Mouse (Mus musculus) heart, postnatal 0 days (tissue): ENCODE data around the gene Dus2. TPM values are rescaled to one million over a fixed set of nuclear protein-coding genes. Genes with fewer than 3 reads are reported as not detected.

ENCODE experiments used
- ATAC-seq: fragments of 200-750 bp; cut with Nextera tagmentation; 2 replicates; pipeline ENCODE4 v1.8.0; 2017; ENCODE audit warnings: low read depth, moderate number of reproducible peaks, moderate library complexity; ENCODE audit not compliant: insufficient read depth
- DNase-seq: peaks from one replicate; pipeline ENCODE4 v3.0.0-alpha.2; 2016; ENCODE audit warnings: low spot score
- H3K27ac ChIP-seq: fragments of 300-500 bp; sonication (generic); 2 replicates; pipeline ENCODE4 v1.5.1; 2014; ENCODE audit warnings: low read depth, mild to moderate bottlenecking
- H3K27me3 ChIP-seq: fragments of 300-500 bp; sonication (generic); 2 replicates; pipeline ENCODE4 v1.6.1; 2014; ENCODE audit warnings: low read length, mixed read lengths; ENCODE audit not compliant: control insufficient read depth, insufficient read depth
- H3K36me3 ChIP-seq: fragments of 300-500 bp; sonication (generic); replicated peaks from 2 replicates; pipeline ENCODE4 v1.6.1; 2014; ENCODE audit warnings: low read length, mixed read lengths; ENCODE audit not compliant: control insufficient read depth, insufficient read depth
- H3K4me1 ChIP-seq: fragments of 300-500 bp; sonication (generic); 2 replicates; pipeline ENCODE4 v1.6.1; 2014; ENCODE audit warnings: antibody characterized with exemption; ENCODE audit not compliant: control insufficient read depth, insufficient read depth
- H3K4me2 ChIP-seq: fragments of 300-500 bp; sonication (generic); 2 replicates; pipeline ENCODE4 v1.6.1; 2014; ENCODE audit warnings: low read depth, mild to moderate bottlenecking, low read length, moderate library complexity
- H3K4me3 ChIP-seq: fragments of 300-500 bp; sonication (generic); 2 replicates; pipeline ENCODE4 v1.5.1; 2014; ENCODE audit warnings: low read depth, low read length
- H3K9ac ChIP-seq: fragments of 300-500 bp; sonication (generic); replicated peaks from 2 replicates; pipeline ENCODE4 v1.6.1; 2014; ENCODE audit warnings: low read depth, low read length, mixed read lengths
- H3K9me3 ChIP-seq: fragments of 300-500 bp; sonication (generic); replicated peaks from 2 replicates; pipeline ENCODE4 v1.6.1; 2016; ENCODE audit warnings: low read length; ENCODE audit not compliant: control insufficient read depth
- CTCF ChIP-seq: IDR thresholded peaks from 2 replicates; pipeline ENCODE4 v1.5.1; 2016; ENCODE audit warnings: antibody characterized with exemption, control low read depth, low read depth
- EP300 ChIP-seq: IDR thresholded peaks from 2 replicates; pipeline ENCODE4 v1.6.1; 2016; ENCODE audit warnings: antibody characterized with exemption, low read depth
- WGBS: fragments of 180-500 bp; shearing (Covaris S2); extraction: QIAGEN DNeasy Blood & Tissue Kit; methylation state at CpG from one replicate; pipeline ENCODE4 v1.1.7; 2014; 5-methylcytosine and 5-hydroxymethylcytosine counted together
- polyA plus RNA-seq: library from polyadenylated mRNA; unstranded; fragments of >200 nt; fragmentation: Nextera tagmentation; extraction: Ambion mirVana; gene quantifications from 2 replicates; pipeline ENCODE4 v1.2.1, GENCODE M21; 2015
- total RNA-seq: library from RNA; depleted of rRNA; stranded (reverse); fragments of >200 nt; gene quantifications from 2 replicates; pipeline ENCODE4 v1.2.3, GENCODE M21; 2014; ENCODE audit warnings: low replicate concordance; rRNA removed

Dus2 gene
- 8.5 and 9.8 TPM in 2 replicates for total RNA-seq
- polyA plus RNA-seq, result 8.6 and 9.0 TPM in 2 replicates

DNA sequence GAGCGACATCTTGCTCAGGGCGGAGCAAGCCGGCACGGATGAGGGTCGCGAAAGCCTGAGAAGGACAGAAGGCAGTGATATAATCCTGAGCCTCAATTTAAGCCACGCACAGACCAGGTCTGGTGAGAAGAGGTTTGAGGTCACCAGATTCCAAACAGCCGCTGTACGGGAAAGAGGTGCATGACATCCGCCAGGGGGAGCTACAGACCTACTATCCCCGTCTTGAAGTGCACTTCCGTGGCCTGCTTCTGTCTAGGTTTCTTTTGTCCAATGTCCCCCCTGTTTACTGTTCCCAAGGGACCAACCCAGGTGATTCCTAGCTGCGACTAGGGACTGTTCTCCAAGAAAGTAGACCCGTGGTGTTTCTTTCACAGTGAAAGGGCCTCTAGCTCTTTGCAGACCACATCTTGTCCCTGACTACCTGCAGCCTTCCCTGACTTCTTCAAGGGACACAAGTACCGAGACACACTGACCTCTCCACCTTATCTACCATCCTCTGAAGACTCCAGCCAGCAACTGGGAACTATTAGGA, at the start of gene Dus2:
Dus2 (plus strand) TSS at position 482 of the 532 bp plus-strand sequence.
- Histone ChIP-seq H3K27me3 (no peaks in the 10 kb centered on the region), H3K36me3 (no peaks in the 10 kb centered on the region), H3K9me3 (no peaks in the 10 kb centered on the region), H3K4me1 (peaks cover 5% of the 10 kb centered on the region; the same call in 1 of the 2 replicates), H3K4me2 (peak within 1 kb of the TSS; percentile 16; the same call in 1 of the 2 replicates), H3K27ac (no peak within 1 kb of the TSS), H3K9ac (no peak within 1 kb of the TSS), H3K4me3 (no peak within 1 kb of the TSS)
- WGBS, result 6% methylated on average over 15 of the region's 15 CpGs
- DNase-seq (peak; percentile 89), ATAC-seq (peak; percentile 93)
- TF ChIP-seq EP300 (no peak), CTCF (peak; percentile 91)

DNA sequence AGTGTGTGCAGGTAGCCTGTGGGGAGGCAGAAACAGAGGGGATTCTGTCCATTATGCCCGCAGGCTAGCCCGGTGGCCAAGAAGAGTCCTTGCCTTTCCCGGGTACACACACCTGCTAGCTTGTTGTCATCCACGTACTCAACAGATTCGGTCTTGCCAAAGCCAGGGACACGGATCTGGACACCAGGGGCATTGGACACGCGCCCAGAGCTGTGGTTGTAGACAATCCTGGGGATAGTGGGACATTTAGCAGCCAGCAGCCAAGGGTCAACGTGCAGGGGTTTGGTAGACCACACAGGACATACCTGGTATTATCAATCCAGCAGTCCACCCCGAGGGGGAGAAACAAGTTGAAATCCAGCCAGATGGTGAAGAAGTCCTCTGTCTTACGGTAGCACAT, 49.1 kb upstream of the Dus2 start:
- peaks cover 47% of the 10 kb centered on the region for H3K36me3 ChIP-seq
- H3K4me3 ChIP-seq, result no peak overlapping the region
- no peaks in the 10 kb centered on the region for H3K9me3 ChIP-seq
- H3K4me2 ChIP-seq, result no peak overlapping the region
- no peaks in the 10 kb centered on the region for H3K27me3 ChIP-seq
- no peak for DNase-seq
- ATAC-seq, result no peak
- WGBS, result 82% methylated on average over 11 of the region's 11 CpGs
- TF ChIP-seq CTCF (no peak), EP300 (no peak)
- H3K27ac ChIP-seq, result no peak overlapping the region
- no peak overlapping the region for H3K9ac ChIP-seq
- H3K4me1 ChIP-seq, result 0 out of 2 replicates have a peak, but pooled peaks cover 6% of the 10 kb centered on the region

DNA sequence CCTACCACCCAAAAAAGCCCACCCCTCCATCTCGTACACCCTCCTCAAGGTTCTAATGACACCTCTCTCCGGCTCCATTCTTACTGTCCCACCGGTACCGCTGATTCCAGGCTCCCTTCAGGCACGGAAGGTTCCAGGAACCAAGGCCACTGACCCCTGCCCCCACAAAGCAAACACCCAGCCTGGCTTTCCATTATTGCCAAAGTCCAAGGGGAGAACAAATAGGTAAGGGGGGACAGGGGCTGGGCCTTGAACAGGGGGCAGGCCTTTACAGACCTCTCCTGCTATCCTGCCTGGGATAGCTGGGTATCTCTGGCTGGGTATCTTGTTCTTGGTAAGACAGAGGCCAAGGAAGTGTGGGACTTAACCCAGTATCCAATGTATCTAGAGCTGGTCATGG, 48.6 kb upstream of the Dus2 start:
- no peaks in the 10 kb centered on the region for H3K27me3 ChIP-seq
- ATAC-seq (no peak), DNase-seq (no peak)
- peaks cover 53% of the 10 kb centered on the region for H3K36me3 ChIP-seq
- TF ChIP-seq EP300 (no peak), CTCF (no peak)
- no peak overlapping the region for H3K27ac ChIP-seq
- H3K9me3 ChIP-seq, result no peaks in the 10 kb centered on the region
- 95% methylated on average over 5 of the region's 5 CpGs for WGBS
- H3K4me2 ChIP-seq, result no peak overlapping the region
- no peak overlapping the region for H3K4me3 ChIP-seq
- H3K9ac ChIP-seq, result no peak overlapping the region
- H3K4me1 ChIP-seq, result 0 out of 2 replicates have a peak, but pooled peaks cover 6% of the 10 kb centered on the region

DNA sequence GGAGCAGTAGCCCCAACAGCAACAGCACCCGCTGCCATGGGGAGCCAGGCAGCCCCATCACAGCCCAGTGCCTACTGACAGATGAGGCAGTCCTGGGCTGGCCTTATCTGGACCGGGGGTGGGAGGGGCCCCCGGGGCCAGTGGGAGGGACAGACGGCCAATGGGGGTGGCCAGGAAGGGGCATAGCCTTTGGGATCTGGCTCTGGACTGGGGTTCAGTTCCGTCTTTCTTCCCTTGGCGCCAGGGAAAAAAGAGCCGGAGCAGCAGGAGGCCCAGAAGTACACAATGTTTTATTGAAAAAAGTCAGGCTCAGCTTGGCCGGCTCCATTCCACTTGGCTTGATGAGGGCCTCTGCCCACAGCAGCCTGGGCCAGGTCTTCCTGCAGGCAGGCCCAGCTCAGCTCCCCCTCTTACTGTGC, 47.8 kb upstream of the Dus2 start, which contains the start of gene Lcat:
Lcat (minus strand) TSS at position 62 of the 419 bp plus-strand sequence.
- no peak within 1 kb of the TSS for H3K9ac ChIP-seq
- 76% methylated on average over 8 of the region's 8 CpGs for WGBS
- H3K27ac ChIP-seq, result no peak within 1 kb of the TSS
- no peak for TF ChIP-seq EP300
- H3K4me1 ChIP-seq, result 0 out of 2 replicates have a peak, but pooled peaks cover 4% of the 10 kb centered on the region
- H3K9me3 ChIP-seq, result no peaks in the 10 kb centered on the region
- H3K4me2 ChIP-seq, result no peak within 1 kb of the TSS
- H3K27me3 ChIP-seq, result no peaks in the 10 kb centered on the region
- peaks cover 60% of the 10 kb centered on the region for H3K36me3 ChIP-seq
- ATAC-seq (no peak), DNase-seq (no peak)
- H3K4me3 ChIP-seq, result no peak within 1 kb of the TSS

DNA sequence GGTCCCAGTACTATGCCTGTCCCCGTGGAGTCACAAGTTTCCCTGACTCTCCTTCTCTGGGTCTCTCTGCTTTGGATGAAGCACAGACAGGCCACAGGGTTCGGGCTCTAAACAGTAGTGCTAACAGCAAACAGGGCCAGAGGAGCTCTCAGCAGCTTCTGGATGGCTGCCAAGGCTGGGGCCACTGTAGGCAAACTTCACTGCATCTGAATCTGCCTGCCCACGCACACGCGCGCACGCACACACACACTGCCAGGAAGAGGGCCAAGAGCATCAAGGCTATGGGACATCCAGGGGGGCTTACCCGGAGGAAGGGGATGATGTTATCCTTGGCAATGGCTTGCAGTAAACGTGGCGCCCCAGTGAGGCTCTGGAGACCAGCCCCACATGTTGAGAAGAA, 41.8 kb upstream of the Dus2 start:
- TF ChIP-seq CTCF (no peak), EP300 (no peak)
- DNase-seq, result peak; percentile 51
- H3K27ac ChIP-seq, result no peak overlapping the region
- ATAC-seq, result peak; percentile 34
- no peak overlapping the region for H3K4me2 ChIP-seq
- H3K36me3 ChIP-seq, result peaks cover 91% of the 10 kb centered on the region
- no peaks in the 10 kb centered on the region for H3K27me3 ChIP-seq
- 17% methylated on average over 10 of the region's 10 CpGs for WGBS
- H3K4me3 ChIP-seq, result no peak overlapping the region
- peaks cover 19% of the 10 kb centered on the region for H3K4me1 ChIP-seq
- no peaks in the 10 kb centered on the region for H3K9me3 ChIP-seq
- no peak overlapping the region for H3K9ac ChIP-seq
